Comparison of ENCODE assay signal across 11 mouse cellular contexts in genomic region chr1:69683851-69684250, GRCm38 (mm10). TPM values are rescaled to one million over a fixed set of nuclear protein-coding genes. Genes with fewer than 3 reads are reported as not detected.
A peak's percentile ranks its signal among the peaks of the same experiment; 100 is the strongest.
DNase-seq lines count a peak whose midpoint lies in the region; ATAC-seq lines count a peak whose summit lies in the region.
"Had no signal": no experiment of that assay in that cellular context is flagged by ENCODE, and none has a peak within 500 bp of the region (broad histone marks: within the 10 kb centered on the region; RNA-seq: fewer than 3 reads in every experiment).

No protein-coding gene starts in this region.

- ATAC-seq in heart, embryonic 15.5 days (replicated peaks; ENCODE audit: insufficient number of reproducible peaks, insufficient read depth, low FRiP score, low read depth) = no peak
- no peak for ATAC-seq in midbrain, embryonic 11.5 days (ENCODE audit: low FRiP score)
- no peak for ATAC-seq in midbrain, embryonic 15.5 days (replicated peaks)
- no peak for ATAC-seq in intestine, embryonic 15.5 days
- ATAC-seq in stomach, embryonic 15.5 days (ENCODE audit: insufficient read depth, low FRiP score, low read depth) = no peak
- ATAC-seq in erythroblast, adult 5-6 weeks (replicated peaks; ENCODE audit: low FRiP score, poor library complexity, severe bottlenecking) = no peak

- H3K4me1 ChIP-seq in heart, embryonic 15.5 days (replicated peaks) = peaks cover 8% of the 10 kb centered on the region
- peaks cover 7% of the 10 kb centered on the region for H3K4me1 ChIP-seq in midbrain, embryonic 11.5 days (ENCODE audit: control insufficient read depth, insufficient read depth, low read length)
- H3K4me1 ChIP-seq in midbrain, embryonic 15.5 days = peaks cover 15% of the 10 kb centered on the region
- no peaks in the 10 kb centered on the region for H3K4me1 ChIP-seq in intestine, embryonic 15.5 days (replicated peaks)
- 0 out of 2 replicates have a peak, but pooled peaks cover 2% of the 10 kb centered on the region for H3K4me1 ChIP-seq in stomach, embryonic 15.5 days

- 69% methylated on average over 3 of the region's 3 CpGs for WGBS in heart, embryonic 15.5 days
- 68% methylated on average over 3 of the region's 3 CpGs for WGBS in midbrain, embryonic 11.5 days
- 65% methylated on average over 3 of the region's 3 CpGs for WGBS in midbrain, embryonic 15.5 days
- 48% methylated on average over 3 of the region's 3 CpGs for WGBS in intestine, embryonic 15.5 days
- WGBS in stomach, embryonic 15.5 days = 63% methylated on average over 3 of the region's 3 CpGs

- H3K4me3 ChIP-seq in heart, embryonic 15.5 days = peak overlapping the region; percentile 4; the same call in 1 of the 2 replicates
- no peak overlapping the region for H3K4me3 ChIP-seq in midbrain, embryonic 11.5 days (ENCODE audit: low read depth, low read length)
- H3K4me3 ChIP-seq in midbrain, embryonic 15.5 days = no peak overlapping the region
- no peak overlapping the region for H3K4me3 ChIP-seq in intestine, embryonic 15.5 days (replicated peaks)
- peak overlapping the region; percentile 81; the same call in 1 of the 2 replicates for H3K4me3 ChIP-seq in stomach, embryonic 15.5 days (replicated peaks)
- H3K4me3 ChIP-seq: erythroblast, embryonic 14.5 days had no signal

- DNase-seq in heart, adult 11 months = no peak
- peak; percentile 82 for DNase-seq in midbrain, embryonic 11.5 days (ENCODE audit: low spot score, missing footprints)
- DNase-seq in layer of hippocampus, postnatal 10 days (ENCODE audit: low spot score in 2 of 2) = no peak
- DNase-seq: thymus, postnatal 36 days had no signal

- H3K9ac ChIP-seq in heart, embryonic 15.5 days = no peak overlapping the region
- H3K9ac ChIP-seq in midbrain, embryonic 11.5 days (ENCODE audit: low read length) = no peak overlapping the region
- H3K9ac ChIP-seq in midbrain, embryonic 15.5 days = no peak overlapping the region
- no peak overlapping the region for H3K9ac ChIP-seq in intestine, embryonic 15.5 days
- H3K9ac ChIP-seq in stomach, embryonic 15.5 days = no peak overlapping the region

- no peak overlapping the region for H3K27ac ChIP-seq in heart, embryonic 15.5 days
- no peak overlapping the region for H3K27ac ChIP-seq in midbrain, embryonic 11.5 days (ENCODE audit: low read depth, low read length)
- no peak overlapping the region for H3K27ac ChIP-seq in midbrain, embryonic 15.5 days
- no peak overlapping the region for H3K27ac ChIP-seq in intestine, embryonic 15.5 days
- no peak overlapping the region for H3K27ac ChIP-seq in stomach, embryonic 15.5 days

- peak overlapping the region; percentile 82; the same call in 1 of the 2 replicates for H3K4me2 ChIP-seq in heart, embryonic 15.5 days
- peak overlapping the region; percentile 19 for H3K4me2 ChIP-seq in midbrain, embryonic 11.5 days
- H3K4me2 ChIP-seq in midbrain, embryonic 15.5 days = no peak overlapping the region
- H3K4me2 ChIP-seq in intestine, embryonic 15.5 days (replicated peaks) = peak overlapping the region; percentile 74
- peak overlapping the region; percentile 72 for H3K4me2 ChIP-seq in stomach, embryonic 15.5 days

- no peaks in the 10 kb centered on the region for H3K36me3 ChIP-seq in heart, embryonic 15.5 days
- H3K36me3 ChIP-seq in midbrain, embryonic 11.5 days (ENCODE audit: control insufficient read depth, insufficient read depth, low read length) = no peaks in the 10 kb centered on the region
- H3K36me3 ChIP-seq in midbrain, embryonic 15.5 days (replicated peaks) = no peaks in the 10 kb centered on the region
- H3K36me3 ChIP-seq in intestine, embryonic 15.5 days = no peaks in the 10 kb centered on the region
- no peaks in the 10 kb centered on the region for H3K36me3 ChIP-seq in stomach, embryonic 15.5 days

- H3K27me3 ChIP-seq in heart, embryonic 15.5 days = no peaks in the 10 kb centered on the region
- H3K27me3 ChIP-seq in midbrain, embryonic 11.5 days (ENCODE audit: control insufficient read depth, insufficient read depth, low read length) = no peaks in the 10 kb centered on the region
- H3K27me3 ChIP-seq in midbrain, embryonic 15.5 days (replicated peaks) = no peaks in the 10 kb centered on the region
- H3K27me3 ChIP-seq in intestine, embryonic 15.5 days (replicated peaks) = no peaks in the 10 kb centered on the region
- no peaks in the 10 kb centered on the region for H3K27me3 ChIP-seq in stomach, embryonic 15.5 days (replicated peaks)
- H3K27me3 ChIP-seq: CH12.LX had no signal

- no peaks in the 10 kb centered on the region for H3K9me3 ChIP-seq in heart, embryonic 15.5 days (replicated peaks)
- H3K9me3 ChIP-seq in midbrain, embryonic 11.5 days (ENCODE audit: control insufficient read depth, low read length) = no peaks in the 10 kb centered on the region
- H3K9me3 ChIP-seq in midbrain, embryonic 15.5 days = no peaks in the 10 kb centered on the region
- no peaks in the 10 kb centered on the region for H3K9me3 ChIP-seq in intestine, embryonic 15.5 days
- no peaks in the 10 kb centered on the region for H3K9me3 ChIP-seq in stomach, embryonic 15.5 days

RNA-seq across cellular contexts. Expression of gene Ikzf2, which starts 3.2 kb away (rescaled TPM):
- 2.3 and 3.5 TPM in 2 replicates for polyA plus RNA-seq in heart, embryonic 15.5 days (2015; fragmentation: Nextera tagmentation; extraction: Ambion mirVana)
- polyA plus RNA-seq in midbrain, embryonic 11.5 days (2014; fragmentation: Nextera tagmentation; extraction: Ambion mirVana) = 4.2 and 4.6 TPM in 2 replicates
- 4.2 and 4.4 TPM in 2 replicates for polyA plus RNA-seq in midbrain, embryonic 15.5 days (2015; fragmentation: Nextera tagmentation; extraction: Ambion mirVana)
- 2.2 and 2.5 TPM in 2 replicates for polyA plus RNA-seq in intestine, embryonic 15.5 days (2015; fragmentation: Nextera tagmentation; extraction: Ambion mirVana)
- 5.2 and 7.1 TPM in 2 replicates for polyA plus RNA-seq in stomach, embryonic 15.5 days (2015; fragmentation: Nextera tagmentation; extraction: Ambion mirVana)
- 1 to 10 TPM; 6.4 to 6.6 TPM for total RNA-seq in layer of hippocampus, postnatal 10 days (2021)
- total RNA-seq in erythroblast, adult 5-6 weeks (2015; ENCODE audit: low replicate concordance) = 1.0 and 4.4 TPM in 2 replicates
- 1.8 and 2.1 TPM in 2 replicates for total RNA-seq in erythroblast, adult 5-6 weeks (2017; ENCODE audit: low replicate concordance)
- total RNA-seq: CH12.LX had no signal

Comparison
In these comparisons a context has a peak if more than half of its experiments do, and no peak if none do; other contexts are left out.
1. H3K4me3 ChIP-seq: peak in heart, embryonic 15.5 days (single experiment) and stomach, embryonic 15.5 days (single experiment); none in midbrain, embryonic 11.5 days (single experiment), midbrain, embryonic 15.5 days (single experiment) and intestine, embryonic 15.5 days (single experiment).